In genomic region chr3:88754283-88754682, GRCm38 (mm10) we compare ENCODE assay signal across 11 mouse cellular contexts. TPM values are rescaled to one million over a fixed set of nuclear protein-coding genes. Genes with fewer than 3 reads are reported as not detected.
DNase-seq lines count a peak whose midpoint lies in the region; ATAC-seq and TF ChIP-seq lines count a peak whose summit lies in the region.
"Had no signal": no experiment of that assay in that cellular context is flagged by ENCODE, and none has a peak within 500 bp of the region (broad histone marks: within the 10 kb centered on the region; RNA-seq: fewer than 3 reads in every experiment).

No protein-coding gene starts in this region.

- no peaks in the 10 kb centered on the region for H3K9me3 ChIP-seq in forebrain, postnatal 0 days (ENCODE audit: low read length)
- peaks cover 1% of the 10 kb centered on the region; the same call in 1 of the 2 replicates for H3K9me3 ChIP-seq in forebrain, embryonic 12.5 days
- no peaks in the 10 kb centered on the region for H3K9me3 ChIP-seq in megakaryocyte, embryonic 14.5 days
- H3K9me3 ChIP-seq: heart, embryonic 10.5 days had no signal

- no peaks in the 10 kb centered on the region for H3K27me3 ChIP-seq in forebrain, postnatal 0 days (ENCODE audit: insufficient read depth, low read length)
- H3K27me3 ChIP-seq in forebrain, embryonic 12.5 days: no peaks in the 10 kb centered on the region
- H3K27me3 ChIP-seq in megakaryocyte, embryonic 14.5 days (replicated peaks): no peaks in the 10 kb centered on the region
- H3K27me3 ChIP-seq in splenic B cell, adult 2 months (ENCODE audit: control insufficient read depth, insufficient read depth, low read length, poor library complexity, severe bottlenecking): no peaks in the 10 kb centered on the region

- no peak overlapping the region for H3K27ac ChIP-seq in forebrain, postnatal 0 days (ENCODE audit: low read depth, low read length)
- no peak overlapping the region for H3K27ac ChIP-seq in forebrain, embryonic 12.5 days
- H3K27ac ChIP-seq: heart, embryonic 10.5 days had no signal

- 75% methylated on average over 4 of the region's 4 CpGs for WGBS in forebrain, postnatal 0 days
- WGBS in forebrain, embryonic 12.5 days: 85% methylated on average over 4 of the region's 4 CpGs

- no peak for DNase-seq in forebrain, postnatal 0 days
- peak; percentile 28 for DNase-seq in embryo, embryonic 11 days
- DNase-seq in splenic B cell, adult 2 months (ENCODE audit: low read depth, low spot score): peak; percentile 24
- DNase-seq in gastrocnemius, postnatal 4 days (ENCODE audit: low spot score in 2 of 2): no peak
- no peak for DNase-seq in ovary, postnatal 36 days (ENCODE audit: low spot score)
- DNase-seq: left cerebral cortex, postnatal 4 days had no signal

- H3K4me1 ChIP-seq in forebrain, postnatal 0 days (ENCODE audit: insufficient read depth): peaks cover 13% of the 10 kb centered on the region
- H3K4me1 ChIP-seq in forebrain, embryonic 12.5 days: peaks cover 47% of the 10 kb centered on the region
- peaks cover 86% of the 10 kb centered on the region for H3K4me1 ChIP-seq in megakaryocyte, embryonic 14.5 days

- H3K4me3 ChIP-seq in forebrain, postnatal 0 days (ENCODE audit: low read depth, low read length): no peak overlapping the region
- no peak overlapping the region for H3K4me3 ChIP-seq in forebrain, embryonic 12.5 days (replicated peaks)
- H3K4me3 ChIP-seq in megakaryocyte, embryonic 14.5 days (replicated peaks): peak overlapping the region; percentile 84
- H3K4me3 ChIP-seq: heart, embryonic 10.5 days had no signal

- ATAC-seq in forebrain, postnatal 0 days: no peak
- ATAC-seq in forebrain, embryonic 12.5 days (ENCODE audit: low FRiP score): no peak
- ATAC-seq in megakaryocyte, adult 5-6 weeks (ENCODE audit: poor library complexity, severe bottlenecking): no peak
- ATAC-seq: forebrain, embryonic 14.5 days had no signal

- H3K36me3 ChIP-seq in forebrain, postnatal 0 days (ENCODE audit: insufficient read depth): peaks cover 64% of the 10 kb centered on the region
- peaks cover 84% of the 10 kb centered on the region for H3K36me3 ChIP-seq in forebrain, embryonic 12.5 days (replicated peaks)
- peaks cover 39% of the 10 kb centered on the region for H3K36me3 ChIP-seq in megakaryocyte, embryonic 14.5 days (replicated peaks; ENCODE audit: low read length)
- H3K36me3 ChIP-seq in splenic B cell, adult 2 months (ENCODE audit: control insufficient read depth, insufficient read depth, low read length, poor library complexity, severe bottlenecking): no peaks in the 10 kb centered on the region

- H3K4me2 ChIP-seq in forebrain, postnatal 0 days (ENCODE audit: low read depth): no peak overlapping the region
- H3K4me2 ChIP-seq in forebrain, embryonic 12.5 days: no peak overlapping the region

- H3K9ac ChIP-seq in forebrain, postnatal 0 days: no peak overlapping the region
- no peak overlapping the region for H3K9ac ChIP-seq in forebrain, embryonic 12.5 days

- peak; percentile 36 for TF ChIP-seq CTCF in forebrain, postnatal 0 days (IDR thresholded peaks at IDR 0.05; ENCODE audit: low read depth)

RNA-seq across cellular contexts. Expression of gene Syt11, which starts 20.7 kb away (rescaled TPM):
- 147 and 164 TPM in 2 replicates for total RNA-seq in forebrain, postnatal 0 days (2014; rRNA removed)
- polyA plus RNA-seq in forebrain, postnatal 0 days (2015; fragmentation: Nextera tagmentation; extraction: Ambion mirVana): 197 and 240 TPM in 2 replicates
- 200 and 213 TPM in 2 replicates for polyA plus RNA-seq in forebrain, embryonic 12.5 days (2016; fragmentation: Nextera tagmentation; extraction: Ambion mirVana)
- polyA plus RNA-seq in megakaryocyte, embryonic 14.5 days (2012; ENCODE audit: insufficient read depth, low replicate concordance): 10.9 and 16.6 TPM in 2 replicates
- total RNA-seq in megakaryocyte, adult 5-6 weeks (2015): 0.73 and 2.0 TPM in 2 replicates
- 0.65 and 2.1 TPM in 2 replicates for total RNA-seq in megakaryocyte, adult 5-6 weeks (2017)
- total RNA-seq in gastrocnemius, postnatal 4 days (2021): 1 to 10 TPM; 5.5 to 6.2 TPM

RNA-seq across cellular contexts. Expression of gene Rit1, which starts 37.6 kb away (rescaled TPM):
- total RNA-seq in forebrain, postnatal 0 days (2014; rRNA removed): 58.2 and 61.2 TPM in 2 replicates
- 54.9 and 62.3 TPM in 2 replicates for polyA plus RNA-seq in forebrain, postnatal 0 days (2015; fragmentation: Nextera tagmentation; extraction: Ambion mirVana)
- polyA plus RNA-seq in forebrain, embryonic 12.5 days (2016; fragmentation: Nextera tagmentation; extraction: Ambion mirVana): 38.2 and 40.9 TPM in 2 replicates
- 30.4 and 71.5 TPM in 2 replicates for polyA plus RNA-seq in megakaryocyte, embryonic 14.5 days (2012; ENCODE audit: insufficient read depth, low replicate concordance)
- 66.1 and 68.1 TPM in 2 replicates for total RNA-seq in megakaryocyte, adult 5-6 weeks (2015)
- 53.4 and 68.6 TPM in 2 replicates for total RNA-seq in megakaryocyte, adult 5-6 weeks (2017)
- 10 to 100 TPM; 32.1 to 33.2 TPM for total RNA-seq in gastrocnemius, postnatal 4 days (2021)

Comparison
In these comparisons a context has a peak if more than half of its experiments do, and no peak if none do; other contexts are left out.
1. DNase-seq: peak in embryo, embryonic 11 days (single experiment) and splenic B cell, adult 2 months (single experiment); none in forebrain, postnatal 0 days (single experiment), gastrocnemius, postnatal 4 days (0 of 2) and ovary, postnatal 36 days (single experiment).
2. RNA of gene Syt11, which starts 20.7 kb away (total RNA-seq): 147 to 164 TPM in forebrain, postnatal 0 days; 5.5 to 6.2 TPM in gastrocnemius, postnatal 4 days and 0.65 to 2.1 TPM in megakaryocyte, adult 5-6 weeks; every median in the first group is over 10 times any median in the second.